Mouse (Mus musculus): Measurements from ENCODE around the gene Fcf1.

- TF ChIP-seq CTCF (IDR thresholded peaks at IDR 0.05; ENCODE audit: extremely low read depth, insufficient read depth, low read length) (no peak), POLR2A (IDR thresholded peaks at IDR 0.05; ENCODE audit: extremely low read depth, insufficient read depth, low read length) (no peak)
Measured at GRCm38 (mm10) chr12:85012185-85012584, 41.5 kb downstream of the Fcf1 start.

Measured in cortical plate, adult 2 months (tissue).